Mouse (Mus musculus): ENCODE measurements around the gene Tmem248. TPM values are rescaled to one million over a fixed set of nuclear protein-coding genes. Genes with fewer than 3 reads are reported as not detected.

Gene Tmem248
- 56.9 TPM for polyA plus RNA-seq (2017; shearing (Covaris generic))

DNA sequence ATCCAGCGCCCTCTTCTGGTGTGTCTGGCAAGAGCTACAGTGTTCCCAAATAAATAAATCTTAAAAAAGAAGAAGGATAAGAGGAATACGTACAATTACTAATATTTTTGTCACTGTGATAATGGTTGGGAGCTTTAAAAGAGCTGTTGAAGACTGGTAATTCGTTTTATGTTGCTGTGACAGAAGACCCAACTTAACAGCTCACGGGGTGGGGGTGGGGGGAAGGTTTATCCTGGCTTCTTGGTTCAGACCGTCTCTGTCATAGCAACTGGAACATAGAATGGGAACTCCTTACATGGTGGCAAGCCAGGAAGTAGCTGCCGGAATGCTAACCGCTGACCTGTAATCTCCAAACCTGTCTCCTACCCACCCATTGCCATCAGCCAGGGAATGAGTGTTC lies at the start of gene Tmem248:
Gene Tmem248, plus strand, starts transcription at position 301 of the 400 bp plus-strand sequence.

GRCm38 (mm10) chr5:130171423-130171954 lies 45.4 kb upstream of the Tmem248 start, which contains the start of gene Rabgef1:
TSS of gene Rabgef1 (plus strand) at chr5:130171798.

DNA sequence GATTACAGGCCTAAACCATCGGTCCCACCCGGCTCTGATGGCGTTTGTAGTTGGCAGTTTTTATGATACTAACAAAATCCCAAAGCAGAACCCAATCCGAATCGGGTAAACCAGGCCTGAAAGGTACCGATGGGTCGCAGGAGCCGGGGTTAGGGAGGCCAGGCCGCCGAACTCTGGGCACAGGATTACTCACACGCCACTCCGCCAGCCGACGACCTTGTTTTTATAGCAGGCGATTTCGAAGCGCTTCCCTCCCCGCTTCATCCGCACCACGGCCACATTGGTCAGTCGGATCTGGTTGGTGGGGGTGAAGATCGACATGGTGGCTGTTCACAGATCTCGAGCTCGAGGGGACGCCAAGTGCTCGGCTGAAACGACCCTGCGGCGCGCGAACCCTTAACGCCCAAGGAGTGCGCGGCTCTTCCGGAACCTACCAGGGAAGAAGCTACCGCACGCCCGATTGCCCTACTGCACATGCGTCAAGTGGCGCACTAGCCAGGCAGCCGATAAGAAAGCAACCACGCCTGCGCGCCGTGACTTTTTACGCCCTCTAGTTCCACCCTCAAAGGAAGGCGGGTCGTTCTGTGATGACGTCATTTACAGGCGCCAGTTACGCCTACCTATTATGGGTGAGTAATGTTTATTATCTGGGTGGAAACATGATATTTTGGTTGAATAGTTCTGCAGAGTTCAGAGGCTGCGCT lies 38.3 kb downstream of the Tmem248 start, which contains the start of the genes Sbds and Tyw1:
Gene Sbds, minus strand, starts transcription at position 514 of the 704 bp plus-strand sequence.
Gene Tyw1, plus strand, starts transcription at position 603 of the 704 bp plus-strand sequence.

Other genes starting within 250 kb of the Tmem248 start
- gene Gusb, start 214.0 kb upstream of the Tmem248 start, polyA plus RNA-seq (2017; shearing (Covaris generic)) = 52.4 TPM
- 71.3 TPM for gene Asl, start 187.8 kb upstream of the Tmem248 start, polyA plus RNA-seq (2017; shearing (Covaris generic))
- 43.6 TPM for gene Crcp, start 187.8 kb upstream of the Tmem248 start, polyA plus RNA-seq (2017; shearing (Covaris generic))
- 11.0 TPM for gene Tpst1, start 143.8 kb upstream of the Tmem248 start, polyA plus RNA-seq (2017; shearing (Covaris generic))
- gene Kctd7, start 72.2 kb upstream of the Tmem248 start, polyA plus RNA-seq (2017; shearing (Covaris generic)) = 6.5 TPM
- 32.4 TPM for gene Rabgef1, start 45.3 kb upstream of the Tmem248 start, polyA plus RNA-seq (2017; shearing (Covaris generic))
- 77.2 TPM for gene Sbds, start 38.4 kb downstream of the Tmem248 start, polyA plus RNA-seq (2017; shearing (Covaris generic))
- 38.3 TPM for gene Tyw1, start 38.5 kb downstream of the Tmem248 start, polyA plus RNA-seq (2017; shearing (Covaris generic))
- not detected for gene Caln1, start 152.4 kb downstream of the Tmem248 start, polyA plus RNA-seq (2017; shearing (Covaris generic))
- not detected for gene A330070K13Rik, start 167.6 kb downstream of the Tmem248 start, polyA plus RNA-seq (2017; shearing (Covaris generic))